Mouse (Mus musculus): ENCODE data around the gene 1110051M20Rik.
A peak's percentile ranks its signal among the peaks of the same experiment; 100 is the strongest.
"Not testable (repeated sequence)": the region's sequence is repeated elsewhere in the genome, so short reads cannot be mapped to it uniquely, and the experiment has no call there.

GRCm38 (mm10) chr2:91237511-91238080 lies 206.9 kb downstream of the 1110051M20Rik start:
- TF ChIP-seq CTCF (IDR thresholded peaks at IDR 0.05; ENCODE audit: low read depth), result peak; percentile 41; the same call in 1 of the 2 replicates
- not testable (repeated sequence) for TF ChIP-seq EP300 (IDR thresholded peaks at IDR 0.05; ENCODE audit: low read depth)

Data from liver, embryonic 14.5 days (tissue).